Mouse (Mus musculus): ENCODE results near the gene Olfr56.
"Not testable (repeated sequence)": the region's sequence is repeated elsewhere in the genome, so short reads cannot be mapped to it uniquely, and the experiment has no call there.

The Olfr56 gene

DNA sequence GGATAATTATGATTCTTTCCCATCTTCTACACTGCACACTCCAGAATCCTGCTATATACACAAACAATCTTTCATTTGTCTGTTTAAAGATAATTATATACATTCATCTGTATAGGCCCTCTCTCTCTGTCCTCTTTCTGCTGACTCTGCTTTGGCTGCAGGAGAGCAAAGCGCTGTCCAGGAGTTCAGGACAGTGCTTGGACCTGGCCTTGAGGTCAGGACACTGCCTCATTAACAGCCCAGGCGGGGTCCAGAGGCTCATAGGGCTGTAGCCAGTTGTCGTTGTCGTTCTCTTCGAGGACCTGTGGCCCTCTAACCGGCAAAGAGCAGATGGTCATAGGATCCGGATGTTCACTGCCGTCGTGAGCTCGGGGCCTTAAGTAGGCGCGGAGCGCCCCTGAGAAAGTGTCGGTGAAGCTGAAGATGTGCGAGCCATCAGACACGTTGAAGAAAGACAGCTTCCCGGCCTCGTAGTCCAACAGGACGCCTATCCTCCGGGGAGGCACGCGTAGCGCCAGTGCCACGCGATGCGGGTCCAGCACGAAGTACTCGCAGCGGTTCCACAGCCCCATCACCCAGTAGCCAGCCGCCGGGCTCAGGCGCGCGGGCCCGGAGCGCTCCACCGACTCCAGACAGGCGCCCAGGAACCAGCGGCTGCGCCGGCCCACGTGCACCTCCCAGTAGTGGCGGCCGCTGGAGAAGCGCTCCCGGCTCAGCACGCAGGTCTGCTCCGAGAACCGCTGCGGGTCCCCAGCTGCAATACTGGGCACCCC, 190.3 kb downstream of the Olfr56 start:
- DNase-seq (ENCODE audit: low spot score in 2 of 2) = no peak

GRCm38 (mm10) chr11:49170576-49170975, 191.9 kb downstream of the Olfr56 start:
- DNase-seq (ENCODE audit: low spot score in 2 of 2) = no peak

DNA sequence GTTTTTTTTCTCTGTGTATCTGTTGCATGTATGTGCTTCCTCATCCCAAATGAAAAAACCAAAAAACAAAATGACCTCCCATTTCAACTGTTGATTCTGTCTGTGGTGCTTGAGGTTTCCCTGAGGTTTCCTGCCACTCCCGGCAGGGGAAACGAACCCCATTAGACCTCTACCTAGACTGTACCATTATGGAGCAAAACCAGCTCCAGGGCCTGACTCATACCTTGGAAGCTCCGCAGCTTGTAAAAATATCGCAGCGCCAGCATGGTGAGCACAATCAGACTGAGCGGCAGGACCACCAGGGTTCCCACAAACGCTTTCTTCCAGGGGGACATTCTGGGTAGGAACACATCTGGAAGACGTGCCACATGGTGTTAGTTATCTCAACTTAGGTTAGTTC, 196.7 kb downstream of the Olfr56 start:
- DNase-seq (ENCODE audit: low spot score in 2 of 2) = no peak

- DNase-seq (ENCODE audit: low spot score in 2 of 2) = not testable (repeated sequence)
These were observed 197.5 kb downstream of the Olfr56 start for GRCm38 (mm10) chr11:49176047-49176779.

- no peak for DNase-seq (ENCODE audit: low spot score in 2 of 2)
These were observed 204.5 kb downstream of the Olfr56 start for GRCm38 (mm10) chr11:49183172-49183571.
